Mouse (Mus musculus) erythroid progenitor cell, adult 5-6 weeks (primary cell): Measurements from ENCODE around the gene Trim7. TPM values are rescaled to one million over a fixed set of nuclear protein-coding genes. Genes with fewer than 3 reads are reported as not detected.
A peak's percentile ranks its signal among the peaks of the same experiment; 100 is the strongest.
"Not testable (repeated sequence)": the region's sequence is repeated elsewhere in the genome, so short reads cannot be mapped to it uniquely, and the experiment has no call there.

Source experiments
- ATAC-seq: replicated peaks from 2 replicates; pipeline ENCODE4 v1.8.0; 2016; ENCODE audit warnings: moderate number of reproducible peaks, mild to moderate bottlenecking, moderate TSS enrichment, inconsistent platforms; ENCODE audit not compliant: poor library complexity, low FRiP score, severe bottlenecking
- total RNA-seq, 2 experiments: library from RNA; stranded (forward) in 1 of 2; stranded (reverse) in 1 of 2; fragments of 150-400 nt in 1 of 2; fragments of 186-747, 209-891 nt in 1 of 2; gene quantifications; 2 replicates each; pipeline versions ENCODE4 v1.2.3 to v1.2.4; 2015 to 2017; ENCODE audit warnings: low replicate concordance in 2 of 2

Trim7 gene
- total RNA-seq, 2 experiments from 2014 or later = 0.42 TPM; not detected in 1

- no peak for ATAC-seq
These were observed 5.6 kb upstream of the Trim7 start for GRCm38 (mm10) chr11:48820308-48820674.

- not testable (repeated sequence) for ATAC-seq
These were observed 4.6 kb upstream of the Trim7 start for GRCm38 (mm10) chr11:48821299-48821698.

GRCm38 (mm10) chr11:48822768-48823512 is 3.0 kb upstream of the Trim7 start:
- no peak for ATAC-seq

- peak; percentile 58 for ATAC-seq
These were observed 2.4 kb upstream of the Trim7 start for GRCm38 (mm10) chr11:48823536-48823972.

- ATAC-seq = no peak
These were observed 1.6 kb upstream of the Trim7 start for GRCm38 (mm10) chr11:48824311-48824830.

- no peak for ATAC-seq
These were observed 784 bp downstream of the Trim7 start for GRCm38 (mm10) chr11:48826752-48827096.

GRCm38 (mm10) chr11:48827926-48828325 is 2.0 kb downstream of the Trim7 start:
- ATAC-seq = no peak

- no peak for ATAC-seq
These were observed 4.3 kb downstream of the Trim7 start for GRCm38 (mm10) chr11:48830279-48830678.

- ATAC-seq = no peak
These were observed 5.3 kb downstream of the Trim7 start for GRCm38 (mm10) chr11:48831273-48831672.

- ATAC-seq = peak; percentile 62
These were observed 7.3 kb downstream of the Trim7 start for GRCm38 (mm10) chr11:48833078-48833730.

- peak; percentile 70 for ATAC-seq
These were observed 8.0 kb downstream of the Trim7 start for GRCm38 (mm10) chr11:48833731-48834639.

- no peak for ATAC-seq
These were observed 10.0 kb downstream of the Trim7 start for GRCm38 (mm10) chr11:48835923-48836322.

GRCm38 (mm10) chr11:48836990-48837309 is 11.0 kb downstream of the Trim7 start:
- no peak for ATAC-seq

- ATAC-seq = peak; percentile 50; the same call in 1 of the 2 replicates
These were observed 11.6 kb downstream of the Trim7 start for GRCm38 (mm10) chr11:48837310-48838180.

- ATAC-seq = peak; percentile 56; the same call in 1 of the 2 replicates
These were observed 12.3 kb downstream of the Trim7 start for GRCm38 (mm10) chr11:48838181-48838797.

GRCm38 (mm10) chr11:48838879-48839680 is 13.1 kb downstream of the Trim7 start:
- ATAC-seq = no peak

GRCm38 (mm10) chr11:48840805-48841204 is 14.9 kb downstream of the Trim7 start:
- no peak for ATAC-seq

GRCm38 (mm10) chr11:48841213-48841612 is 15.3 kb downstream of the Trim7 start:
- no peak for ATAC-seq
